Mouse (Mus musculus): ENCODE measurements around the gene Lenep. TPM values are rescaled to one million over a fixed set of nuclear protein-coding genes. Genes with fewer than 3 reads are reported as not detected.

Lenep gene
- polyA plus RNA-seq, 1 experiment from 2014 or later: 0.68 TPM

GRCm38 (mm10) chr3:89394894-89395256, 7.7 kb downstream of the Lenep start:
- DNase-seq (ENCODE audit: low spot score): peak; percentile 89
- Histone ChIP-seq H3K9me3 (replicated peaks) (no peaks in the 10 kb centered on the region), H3K27me3 (ENCODE audit: low read depth, poor library complexity, severe bottlenecking) (peaks cover 42% of the 10 kb centered on the region), H3K27ac (replicated peaks) (peak overlapping the region; percentile 88), H3K36me3 (no peaks in the 10 kb centered on the region), H3K4me3 (peak overlapping the region; percentile 61), H3K4me1 (peaks cover 69% of the 10 kb centered on the region)
- under 1% methylated on average over 12 of the region's 12 CpGs for WGBS

- Histone ChIP-seq H3K4me3 (peak within 1 kb of the TSS; percentile 61), H3K36me3 (no peaks in the 10 kb centered on the region), H3K4me1 (peaks cover 69% of the 10 kb centered on the region), H3K27ac (replicated peaks) (peak within 1 kb of the TSS; percentile 88), H3K9me3 (replicated peaks) (no peaks in the 10 kb centered on the region), H3K27me3 (ENCODE audit: low read depth, poor library complexity, severe bottlenecking) (peaks cover 49% of the 10 kb centered on the region)
- 0% methylated on average over 41 of the region's 42 CpGs for WGBS
- DNase-seq (ENCODE audit: low spot score): peak; percentile 70
Measured at GRCm38 (mm10) chr3:89394006-89394893, 8.3 kb downstream of the Lenep start, which contains the start of gene Zbtb7b. Gene Zbtb7b, minus strand, starts transcription at chr3:89394776.

GRCm38 (mm10) chr3:89393605-89394004, 9.0 kb downstream of the Lenep start:
- Histone ChIP-seq H3K4me1 (peaks cover 71% of the 10 kb centered on the region), H3K36me3 (no peaks in the 10 kb centered on the region), H3K27me3 (ENCODE audit: low read depth, poor library complexity, severe bottlenecking) (peaks cover 49% of the 10 kb centered on the region), H3K4me3 (peak overlapping the region; percentile 61), H3K9me3 (replicated peaks) (no peaks in the 10 kb centered on the region), H3K27ac (replicated peaks) (peak overlapping the region; percentile 88)
- peak; percentile 98 for DNase-seq (ENCODE audit: low spot score)
- WGBS: 0% methylated on average over 15 of the region's 15 CpGs

- under 1% methylated on average over 21 of the region's 24 CpGs for WGBS
- Histone ChIP-seq H3K9me3 (replicated peaks) (no peaks in the 10 kb centered on the region), H3K4me3 (peak overlapping the region; percentile 61), H3K27ac (replicated peaks) (peak overlapping the region; percentile 88), H3K36me3 (no peaks in the 10 kb centered on the region), H3K4me1 (peaks cover 77% of the 10 kb centered on the region), H3K27me3 (ENCODE audit: low read depth, poor library complexity, severe bottlenecking) (peaks cover 49% of the 10 kb centered on the region)
- no peak for DNase-seq (ENCODE audit: low spot score)
Measured at GRCm38 (mm10) chr3:89392871-89393311, 9.7 kb downstream of the Lenep start.

GRCm38 (mm10) chr3:89391663-89392511, 10.7 kb downstream of the Lenep start:
- Histone ChIP-seq H3K27ac (replicated peaks) (peak overlapping the region; percentile 88), H3K9me3 (replicated peaks) (no peaks in the 10 kb centered on the region), H3K27me3 (ENCODE audit: low read depth, poor library complexity, severe bottlenecking) (peaks cover 54% of the 10 kb centered on the region), H3K4me1 (peaks cover 86% of the 10 kb centered on the region), H3K4me3 (peak overlapping the region; percentile 61), H3K36me3 (no peaks in the 10 kb centered on the region)
- under 1% methylated on average over 55 of the region's 56 CpGs for WGBS
- peak; percentile 63 for DNase-seq (ENCODE audit: low spot score)

- DNase-seq (ENCODE audit: low spot score): no peak
- H3K27ac ChIP-seq (replicated peaks): peak overlapping the region; percentile 88
- WGBS: 14% methylated on average over 19 of the region's 19 CpGs
- peaks cover 81% of the 10 kb centered on the region for H3K4me1 ChIP-seq
- no peaks in the 10 kb centered on the region for H3K9me3 ChIP-seq (replicated peaks)
- H3K4me3 ChIP-seq: peak overlapping the region; percentile 61
- H3K36me3 ChIP-seq: no peaks in the 10 kb centered on the region
- peaks cover 60% of the 10 kb centered on the region for H3K27me3 ChIP-seq (ENCODE audit: low read depth, poor library complexity, severe bottlenecking)
Measured at GRCm38 (mm10) chr3:89390699-89391662, 11.6 kb downstream of the Lenep start.

GRCm38 (mm10) chr3:89390111-89390515, 12.5 kb downstream of the Lenep start:
- H3K27ac ChIP-seq (replicated peaks): no peak overlapping the region

GRCm38 (mm10) chr3:89388901-89389740, 13.5 kb downstream of the Lenep start:
- no peaks in the 10 kb centered on the region for H3K36me3 ChIP-seq
- no peak overlapping the region for H3K4me3 ChIP-seq
- WGBS: 74% methylated on average over 6 of the region's 6 CpGs
- peaks cover 79% of the 10 kb centered on the region for H3K4me1 ChIP-seq
- no peak for DNase-seq (ENCODE audit: low spot score)
- peaks cover 64% of the 10 kb centered on the region for H3K27me3 ChIP-seq (ENCODE audit: low read depth, poor library complexity, severe bottlenecking)
- H3K27ac ChIP-seq (replicated peaks): no peak overlapping the region
- H3K9me3 ChIP-seq (replicated peaks): no peaks in the 10 kb centered on the region

More at GRCm38 (mm10) chr3:89390111-89390515, 12.5 kb downstream of the Lenep start:
- WGBS: 71% methylated on average over 5 of the region's 5 CpGs
- DNase-seq (ENCODE audit: low spot score): no peak
- H3K36me3 ChIP-seq: no peaks in the 10 kb centered on the region
- H3K4me3 ChIP-seq: peak overlapping the region; percentile 61; the same call in 1 of the 2 replicates
- H3K9me3 ChIP-seq (replicated peaks): no peaks in the 10 kb centered on the region
- H3K4me1 ChIP-seq: peaks cover 79% of the 10 kb centered on the region
- H3K27me3 ChIP-seq (ENCODE audit: low read depth, poor library complexity, severe bottlenecking): peaks cover 61% of the 10 kb centered on the region

GRCm38 (mm10) chr3:89388134-89388881, 14.3 kb downstream of the Lenep start:
- 79% methylated on average over 11 of the region's 11 CpGs for WGBS
- peaks cover 74% of the 10 kb centered on the region for H3K4me1 ChIP-seq
- peaks cover 64% of the 10 kb centered on the region for H3K27me3 ChIP-seq (ENCODE audit: low read depth, poor library complexity, severe bottlenecking)
- H3K27ac ChIP-seq (replicated peaks): 0 out of 2 replicates have a peak overlapping the region, but pooled peaks have one; percentile 19
- H3K36me3 ChIP-seq: no peaks in the 10 kb centered on the region
- no peak for DNase-seq (ENCODE audit: low spot score)
- H3K9me3 ChIP-seq (replicated peaks): no peaks in the 10 kb centered on the region
- H3K4me3 ChIP-seq: no peak overlapping the region

GRCm38 (mm10) chr3:89387632-89388031, 15.0 kb downstream of the Lenep start:
- no peaks in the 10 kb centered on the region for H3K9me3 ChIP-seq (replicated peaks)
- no peak for DNase-seq (ENCODE audit: low spot score)
- WGBS: 67% methylated on average over 11 of the region's 11 CpGs
- H3K4me3 ChIP-seq: peak overlapping the region; percentile 18; the same call in 1 of the 2 replicates
- 0 out of 2 replicates have a peak overlapping the region, but pooled peaks have one; percentile 46 for H3K27ac ChIP-seq (replicated peaks)
- peaks cover 67% of the 10 kb centered on the region for H3K4me1 ChIP-seq
- H3K27me3 ChIP-seq (ENCODE audit: low read depth, poor library complexity, severe bottlenecking): peaks cover 58% of the 10 kb centered on the region
- no peaks in the 10 kb centered on the region for H3K36me3 ChIP-seq
